Mouse (Mus musculus) B cell, adult 2 months (primary cell): ENCODE measurements around the gene Mex3d.

Experiments used
- DNase-seq, 2 experiments: peaks; one replicate each; pipeline ENCODE4 v3.0.0; 2022

Gene Mex3d

DNA sequence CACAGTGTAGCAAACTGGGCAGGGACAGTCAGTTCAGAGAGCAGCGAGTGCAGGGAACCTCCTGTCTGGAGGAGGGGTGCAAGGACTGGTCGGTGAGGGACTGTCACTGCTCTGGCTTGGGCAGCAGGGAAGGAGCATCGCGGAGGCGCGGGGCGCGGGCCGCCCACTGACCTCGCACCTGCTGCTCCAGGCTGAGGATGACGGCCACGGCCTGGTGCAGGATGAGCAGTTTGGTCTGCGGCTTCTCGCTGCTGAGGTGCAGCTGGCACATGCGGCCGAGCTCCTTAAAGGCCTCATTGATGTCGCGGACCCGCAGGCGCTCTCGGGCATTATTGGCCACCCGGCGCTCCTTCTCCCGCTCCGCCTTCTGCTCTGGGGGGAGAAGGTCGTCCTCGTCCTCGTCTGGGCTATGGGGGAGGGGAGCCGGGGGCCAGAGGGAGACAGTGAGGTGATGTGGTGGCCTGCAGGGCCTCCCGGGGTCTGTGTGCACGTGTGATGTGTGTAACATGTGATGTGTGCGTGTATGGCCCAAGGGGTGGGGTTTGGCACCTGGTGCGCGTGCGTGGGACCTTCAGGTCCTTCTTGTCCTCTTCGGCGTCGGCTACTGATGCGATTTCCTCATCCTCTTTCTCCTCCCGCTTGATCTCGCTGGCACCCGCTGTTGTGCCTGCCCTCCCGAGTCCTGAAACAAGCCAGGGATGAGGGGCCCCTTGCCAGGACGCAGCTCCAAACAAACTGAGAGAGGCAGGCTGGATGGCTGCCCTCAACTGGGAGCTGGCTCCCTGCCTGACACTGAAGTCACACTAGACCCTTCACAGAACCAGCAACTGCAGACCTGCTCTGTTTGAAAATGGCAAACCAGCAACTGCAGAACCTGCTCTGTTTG lies 25.4 kb upstream of the Mex3d start:
- no peak for DNase-seq

DNA sequence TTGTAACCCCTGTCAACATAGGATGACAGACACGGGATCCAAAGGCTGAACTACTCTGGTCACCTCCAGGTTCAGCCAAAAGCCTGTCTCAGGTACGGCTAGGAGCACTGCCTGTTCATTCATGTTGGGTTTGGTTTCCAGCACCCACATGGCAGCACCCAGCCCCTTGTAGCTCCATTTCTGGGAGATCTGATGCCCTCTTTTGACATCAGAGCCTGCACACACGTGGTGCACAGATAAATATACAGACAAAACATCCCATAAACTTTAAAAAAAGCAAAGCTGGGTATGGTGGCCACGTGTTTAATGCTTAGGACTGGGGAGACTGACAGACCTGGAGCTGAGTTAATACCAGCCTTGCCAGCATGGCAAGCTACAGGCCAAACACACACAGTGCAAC lies 20.5 kb upstream of the Mex3d start:
- no peak for DNase-seq

DNA sequence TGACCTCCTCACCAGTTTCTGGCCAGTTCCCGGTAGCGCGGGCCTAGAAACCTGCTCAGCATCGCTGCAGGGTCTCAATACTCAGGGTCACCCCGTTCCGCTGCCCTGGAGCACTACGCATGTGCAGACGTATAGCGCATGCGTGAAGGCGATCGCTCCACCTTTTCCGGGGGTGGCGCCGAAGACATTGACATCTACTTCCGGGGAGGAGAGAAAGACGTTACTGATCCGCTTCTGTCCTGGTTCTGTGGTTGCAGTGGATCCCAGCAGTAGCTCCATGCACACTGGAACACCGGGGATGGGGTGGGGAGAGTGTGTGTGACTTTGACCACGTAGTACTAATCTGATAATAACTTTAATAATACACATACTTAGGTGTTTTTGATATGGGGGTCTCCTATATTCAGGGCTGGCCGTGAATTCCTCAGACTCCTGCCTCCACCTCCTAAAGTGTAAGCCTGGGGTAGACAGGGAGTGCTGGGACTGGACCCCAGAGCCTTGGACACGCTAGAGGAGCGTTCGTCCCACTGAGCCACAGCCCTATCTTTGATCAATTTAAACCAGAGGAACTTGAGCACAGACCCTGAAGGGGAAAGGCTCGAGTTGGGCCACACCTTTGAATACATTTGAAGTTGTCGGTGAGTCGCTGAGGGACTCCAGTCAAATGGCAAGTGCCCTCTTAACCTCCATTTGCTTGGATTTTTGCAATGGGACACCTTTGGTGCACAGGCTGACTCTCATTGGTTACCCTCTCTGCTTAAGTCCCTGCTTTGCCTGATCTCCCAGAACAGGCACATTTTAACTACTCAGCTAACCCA lies 19.4 kb upstream of the Mex3d start, which contains the start of gene Uqcr11:
Uqcr11 (minus strand) TSS at position 147 of the 818 bp plus-strand sequence.
- DNase-seq, result peak; percentile 89 to 90

DNA sequence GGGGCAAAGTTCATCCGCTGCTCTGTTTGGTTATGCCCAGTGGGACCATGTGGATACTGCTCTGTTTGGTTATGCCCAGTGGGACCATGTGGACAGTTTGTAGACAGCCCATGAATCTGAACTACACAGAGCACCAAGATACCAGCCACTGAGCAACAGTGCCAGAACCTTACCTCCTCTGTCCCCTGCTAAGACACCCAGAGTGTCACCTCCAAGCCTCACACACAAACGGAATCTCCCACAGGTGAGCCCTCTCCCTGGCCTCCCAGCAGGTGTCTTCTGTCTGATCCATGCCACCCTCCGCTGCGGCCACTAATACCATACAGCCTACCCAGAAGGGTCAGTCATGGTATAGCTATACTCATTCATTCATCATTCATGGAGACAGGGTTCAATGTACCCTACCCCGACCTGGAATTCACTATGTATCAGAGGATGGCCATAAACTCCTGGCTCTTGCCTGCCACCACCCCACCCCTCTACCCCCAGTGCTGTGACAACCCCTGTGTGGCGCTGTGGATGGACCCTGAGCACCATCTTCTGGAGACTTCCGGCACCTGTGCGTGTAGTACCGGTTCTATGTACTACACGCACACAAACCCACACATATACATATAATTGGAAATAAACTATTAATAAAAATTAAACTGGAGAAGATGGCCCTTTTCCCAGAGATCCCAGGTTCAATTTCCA lies 18.2 kb upstream of the Mex3d start:
- peak; percentile 50 to 53 for DNase-seq

DNA sequence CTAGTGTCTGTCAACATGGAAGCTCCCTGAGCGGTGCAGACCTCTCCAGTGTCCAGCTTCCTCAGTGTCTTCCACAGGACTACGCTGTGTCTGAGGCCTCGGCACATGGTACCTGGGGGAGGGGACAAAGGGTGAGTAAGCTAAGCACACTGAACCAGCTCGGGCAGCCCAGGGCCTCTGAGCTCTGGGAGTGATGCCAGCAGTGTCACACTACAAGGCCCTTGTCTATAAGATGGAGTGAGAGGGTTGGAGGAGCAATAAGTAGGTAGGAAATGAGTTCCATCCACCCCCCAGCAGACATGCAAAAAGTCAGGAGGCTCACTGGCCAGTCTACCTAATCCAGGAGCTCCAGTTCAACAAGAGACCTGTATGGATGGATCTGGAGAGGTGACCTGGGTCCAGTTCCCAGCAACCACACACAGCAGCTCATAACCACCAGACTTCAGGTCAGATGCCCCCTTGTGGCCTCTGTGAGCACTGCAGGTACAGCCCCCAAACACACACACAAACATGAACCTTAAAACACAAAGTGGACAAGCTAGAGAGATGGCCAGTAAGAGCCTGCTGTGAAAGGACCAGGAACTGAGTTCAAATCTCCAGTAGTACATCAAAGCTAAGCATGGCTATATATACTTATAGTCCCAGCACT lies 15.7 kb upstream of the Mex3d start:
- peak; percentile 70 to 73 for DNase-seq

DNA sequence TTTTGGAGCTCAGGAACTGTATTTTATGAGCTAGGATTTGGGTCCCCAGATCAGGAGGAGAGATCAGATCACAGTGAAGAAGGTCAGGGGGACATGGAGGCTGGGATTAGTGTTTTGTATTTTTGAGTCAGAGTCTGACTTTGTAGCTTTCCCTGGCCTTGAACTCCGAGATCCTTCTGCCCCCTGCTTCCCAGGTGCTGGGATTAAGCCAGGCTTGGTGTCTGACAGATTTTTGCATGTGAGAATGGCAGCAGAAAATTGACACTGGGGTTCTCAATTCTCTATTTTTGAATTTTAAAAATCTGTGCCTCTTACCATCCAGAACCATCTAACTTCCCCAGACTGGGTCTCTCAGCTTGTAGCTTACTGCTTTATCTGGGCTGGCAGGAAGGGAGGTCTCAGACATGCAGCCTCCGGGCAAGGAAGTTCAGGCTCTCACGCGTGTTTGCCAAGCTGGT lies 13.3 kb upstream of the Mex3d start:
- no peak for DNase-seq

DNA sequence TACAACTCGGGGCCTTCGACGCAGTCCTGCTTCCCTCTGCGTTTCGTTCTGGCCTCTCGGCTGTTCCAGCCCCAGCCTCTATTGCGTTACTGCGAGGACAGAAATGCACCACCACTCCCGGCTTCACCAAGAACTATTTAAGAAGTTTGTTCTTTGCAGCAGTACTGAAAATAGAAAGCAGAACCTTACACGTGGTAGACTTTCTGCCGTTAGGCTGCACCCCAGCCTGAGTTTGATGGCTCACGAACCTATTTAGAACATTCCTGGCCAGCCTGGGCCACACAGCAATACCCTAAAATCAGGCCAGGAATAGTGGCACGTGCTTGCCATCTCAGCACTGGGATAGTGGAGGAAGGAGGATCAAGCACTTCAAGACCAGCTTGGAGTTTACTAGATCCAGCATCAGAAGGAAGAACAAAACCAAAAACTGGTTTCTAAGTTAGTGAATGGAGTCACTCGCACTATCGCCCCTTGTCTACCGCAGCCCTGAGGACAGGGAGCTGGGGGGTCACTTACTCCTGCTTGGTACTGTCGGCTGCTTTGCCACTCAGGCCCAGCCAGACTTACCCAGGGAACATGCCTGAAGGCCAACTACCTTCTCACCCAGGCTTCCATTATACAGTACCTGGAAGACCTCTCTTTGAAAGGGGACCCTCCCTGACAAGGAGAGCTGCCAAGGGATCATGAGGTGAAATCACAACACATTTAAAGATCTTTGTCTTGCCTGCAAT lies 12.7 kb upstream of the Mex3d start:
- no peak for DNase-seq

DNA sequence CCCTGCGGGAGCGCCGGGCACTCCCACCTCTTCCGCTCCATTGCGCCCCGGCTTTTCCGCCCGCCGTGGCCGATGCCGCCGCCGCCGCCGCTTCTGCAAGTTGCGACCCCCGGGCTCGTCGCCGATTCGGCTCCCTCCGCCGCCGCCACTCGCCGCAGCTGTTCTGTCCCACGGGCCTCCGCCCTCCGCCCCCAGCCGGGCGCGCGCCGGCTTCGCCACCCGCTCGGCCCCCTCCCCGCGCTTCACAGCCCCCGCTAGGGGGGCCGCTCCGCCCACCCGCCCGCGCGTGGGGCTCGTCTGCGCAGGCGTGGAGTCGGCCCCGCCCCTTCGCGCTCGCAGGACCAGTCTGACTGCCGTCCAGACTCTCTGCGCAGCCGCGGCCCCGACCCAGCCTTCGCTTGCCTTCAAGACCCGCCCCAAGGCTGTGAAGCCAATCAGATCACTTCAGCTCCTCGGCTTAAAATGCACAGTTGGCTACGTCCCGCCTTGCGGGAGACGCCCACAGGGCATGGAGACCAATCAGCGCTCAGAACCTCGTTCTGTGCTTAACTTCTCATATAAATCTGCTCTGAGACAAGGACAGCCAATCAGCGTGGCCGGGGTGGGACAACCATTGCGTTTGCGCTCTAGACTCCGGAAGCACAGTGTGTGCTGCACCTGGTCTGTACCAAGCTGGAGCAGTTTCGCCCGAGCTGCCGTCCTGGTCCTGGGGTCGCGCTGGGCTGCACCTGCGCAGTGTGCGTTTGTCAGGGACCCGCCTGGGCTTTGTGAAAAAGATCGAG lies 11.9 kb upstream of the Mex3d start, which contains the start of gene Mbd3:
Mbd3 (minus strand) TSS at position 360 of the 782 bp plus-strand sequence.
- DNase-seq, result peak; percentile 98 to 99

DNA sequence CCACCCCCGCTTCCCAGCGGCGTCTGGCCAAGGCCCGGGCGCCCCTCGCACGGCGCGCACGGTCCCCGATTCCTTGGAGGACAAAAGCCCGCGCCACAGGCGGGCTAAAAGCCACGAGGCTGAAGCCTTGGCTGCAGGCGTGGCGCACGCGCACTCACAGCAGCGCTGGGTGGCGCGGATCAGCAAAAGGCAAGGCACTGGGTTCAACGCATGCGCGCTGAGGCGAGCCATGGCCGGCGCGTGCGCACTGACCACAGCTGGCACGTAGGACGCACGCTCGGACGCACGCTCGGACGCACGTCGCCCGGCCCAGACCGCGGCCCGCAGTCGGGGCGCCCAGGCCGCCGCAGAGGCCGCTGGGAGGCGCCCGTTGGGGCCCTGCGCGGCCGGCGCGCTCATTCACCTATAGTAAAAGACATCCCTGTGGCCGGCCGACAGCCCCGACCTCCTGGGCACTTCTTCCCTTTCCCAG lies 11.3 kb upstream of the Mex3d start:
- peak; percentile 95 to 96 for DNase-seq

DNA sequence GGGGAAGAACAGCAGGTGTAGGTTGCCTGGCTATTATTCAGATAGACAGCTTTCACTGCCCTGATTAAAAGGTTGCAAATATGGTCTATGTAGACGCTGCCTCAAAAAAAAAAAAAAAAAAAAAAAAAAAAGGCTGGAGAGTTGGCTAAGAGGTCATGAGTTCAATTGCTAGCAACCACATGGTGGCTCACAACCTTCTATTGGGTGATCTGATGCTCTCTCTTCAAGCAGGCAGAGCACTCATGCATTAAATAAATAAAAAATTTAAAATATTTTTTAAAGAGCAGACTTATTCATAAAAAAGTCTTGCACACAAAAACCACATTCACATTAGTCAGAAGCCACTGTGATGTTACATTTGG lies 10.7 kb upstream of the Mex3d start:
- no peak for DNase-seq

DNA sequence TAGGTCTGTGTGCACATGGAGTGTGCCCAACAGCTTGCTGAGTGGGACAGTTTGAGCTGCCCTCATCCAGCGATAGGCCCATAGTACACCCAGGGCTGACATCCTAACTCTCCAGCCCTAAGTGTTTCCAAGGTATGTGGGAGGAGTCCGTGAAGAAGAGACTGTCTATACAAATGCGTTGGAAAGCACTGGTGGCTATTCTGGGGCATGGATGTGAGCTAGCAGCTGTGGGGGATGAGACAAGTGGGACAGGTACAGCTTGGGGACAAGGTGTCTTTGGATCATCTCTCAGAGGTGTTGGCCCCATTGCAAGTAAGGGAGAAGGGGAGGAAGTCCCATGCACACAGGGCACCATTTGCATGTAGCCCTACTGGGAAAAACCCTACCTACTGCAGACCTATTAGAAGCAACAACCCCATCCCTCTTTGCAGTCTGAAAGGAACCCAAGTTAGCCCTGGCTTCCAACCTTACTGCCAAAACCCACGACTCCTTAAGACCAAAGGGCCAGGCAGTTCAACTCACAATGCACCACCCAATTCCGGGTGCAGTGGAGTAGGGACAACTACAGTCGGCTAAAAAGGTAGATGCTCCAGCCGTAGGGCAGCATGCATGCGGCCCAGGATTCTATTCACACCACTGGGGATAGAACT lies 10.2 kb upstream of the Mex3d start:
- peak in 1 of 2 experiments; percentile 14 for DNase-seq

DNA sequence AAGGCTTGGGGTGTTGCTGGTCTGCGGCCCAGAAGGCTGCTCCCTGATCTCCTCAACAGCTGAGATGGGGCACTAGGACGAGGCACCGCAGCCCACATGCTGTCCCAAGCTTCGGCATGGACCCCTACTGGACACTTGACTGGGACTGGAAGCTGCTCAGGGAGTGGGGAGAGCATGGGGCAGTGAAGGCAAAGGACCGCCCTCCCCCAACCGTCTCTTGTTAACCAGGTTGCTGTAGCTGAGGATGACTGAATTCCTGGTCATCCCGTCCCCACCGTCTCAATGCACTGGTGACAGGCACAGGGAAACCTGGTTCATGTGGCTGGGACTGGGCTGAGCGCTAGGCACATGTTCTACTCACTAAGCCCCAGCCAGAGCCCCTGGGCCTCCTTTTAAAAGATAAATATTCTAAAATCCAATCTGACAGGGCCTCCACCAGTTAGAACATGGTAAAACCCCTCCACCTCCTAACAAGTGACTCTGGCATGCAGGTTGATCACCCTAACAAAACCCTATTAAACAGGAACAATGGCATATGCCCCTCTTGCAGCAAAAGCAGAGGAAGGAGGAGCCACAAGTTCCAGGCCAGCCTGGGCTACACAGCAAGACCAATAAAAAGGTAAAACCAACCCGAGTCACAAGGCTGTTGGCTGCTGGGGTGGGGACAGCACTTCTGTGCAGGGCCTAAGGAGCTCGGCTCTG lies 9.5 kb upstream of the Mex3d start:
- no peak for DNase-seq

DNA sequence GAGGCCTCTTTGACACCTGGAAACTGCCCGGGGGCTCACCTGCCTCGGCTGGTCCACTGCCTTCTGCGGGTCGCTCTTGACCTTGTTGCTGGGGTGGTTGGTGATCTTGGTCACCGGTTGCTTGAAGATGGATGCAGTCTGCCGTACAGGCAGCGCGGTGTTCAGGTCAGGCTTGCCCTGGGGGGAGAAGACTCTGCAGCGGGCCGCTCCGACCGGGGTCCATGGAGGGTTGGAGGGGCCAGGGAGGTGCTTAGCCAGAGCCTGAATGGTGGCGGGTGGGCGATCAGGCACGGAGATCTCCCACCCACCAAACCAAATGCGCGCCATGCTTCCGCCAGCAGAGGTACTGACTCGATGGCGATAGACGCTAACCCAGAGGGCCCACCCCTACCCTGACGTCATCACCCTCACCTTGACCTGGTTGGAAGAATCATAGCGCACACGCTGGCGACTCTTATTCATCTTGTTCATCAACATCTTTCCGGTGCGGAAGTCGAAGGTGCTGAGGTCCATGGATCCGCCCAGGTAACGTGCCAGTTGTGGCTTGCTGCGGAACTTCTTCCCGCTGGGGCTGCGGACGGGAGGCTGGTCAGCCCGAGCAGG lies 7.7 kb upstream of the Mex3d start:
- no peak for DNase-seq

DNA sequence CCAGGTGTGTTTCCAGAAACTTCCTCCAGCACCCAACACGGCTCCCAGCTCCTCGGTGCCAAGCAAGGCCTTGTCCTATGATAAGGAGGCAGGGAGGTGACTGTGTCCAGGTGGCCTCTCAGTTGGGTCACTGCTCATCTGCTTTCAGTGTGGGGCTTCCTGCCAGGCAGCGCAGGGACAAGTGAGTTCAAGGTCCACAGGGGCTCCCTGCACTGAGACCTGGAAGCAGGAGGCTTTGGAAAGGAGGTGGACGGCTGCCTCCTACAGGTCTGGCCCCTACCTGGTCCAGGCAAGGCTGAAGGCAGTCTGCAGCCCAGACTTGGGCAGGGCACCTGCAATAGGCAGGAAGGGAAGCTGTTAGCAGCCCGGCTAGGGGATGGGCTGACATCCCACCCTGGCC lies 5.2 kb upstream of the Mex3d start:
- DNase-seq, result no peak

DNA sequence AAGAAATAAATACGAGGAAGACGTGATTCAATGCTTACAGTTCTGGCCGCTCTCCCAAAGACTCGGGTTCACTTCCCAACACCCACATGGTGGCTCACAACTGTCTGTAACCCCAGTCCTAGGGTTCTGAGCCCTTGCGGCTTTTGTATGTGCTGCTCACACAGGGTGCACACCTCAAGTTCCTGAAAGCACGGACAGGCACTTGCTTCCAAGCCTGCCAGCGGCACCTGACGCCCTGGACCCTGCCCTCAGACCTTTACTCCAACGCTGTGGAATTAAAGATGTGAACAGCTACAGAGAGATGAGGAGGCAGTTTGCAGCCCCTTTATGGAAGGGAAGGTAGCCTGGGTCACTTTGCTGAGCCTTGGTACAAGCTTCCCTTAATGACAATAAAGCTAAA lies 3.2 kb upstream of the Mex3d start:
- DNase-seq, result no peak

DNA sequence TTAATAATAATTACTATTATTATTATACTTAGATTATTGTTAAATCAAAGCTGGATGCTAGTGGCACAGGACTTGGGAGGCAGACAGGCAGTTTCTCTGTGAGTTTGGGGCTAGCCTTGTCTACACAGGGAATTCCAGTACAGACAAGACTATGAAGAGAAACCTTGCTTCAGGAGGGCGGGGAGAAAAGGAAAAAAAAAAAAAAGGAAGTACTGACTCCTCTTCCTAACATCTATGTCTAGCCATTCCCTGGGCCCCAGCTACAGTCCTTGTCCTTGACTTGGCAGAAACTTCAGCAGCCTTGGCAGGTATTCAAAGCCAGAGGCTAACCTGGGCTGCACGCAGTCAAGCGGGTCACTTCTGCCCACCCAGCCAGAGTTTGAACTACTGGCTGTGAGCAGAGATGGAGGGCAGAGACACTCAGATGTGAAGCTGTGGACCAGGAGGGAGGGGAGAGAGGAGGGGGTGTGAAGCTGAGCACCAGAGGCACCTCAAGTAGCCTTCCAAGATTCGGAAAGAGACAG lies 1.8 kb upstream of the Mex3d start:
- DNase-seq, result no peak

DNA sequence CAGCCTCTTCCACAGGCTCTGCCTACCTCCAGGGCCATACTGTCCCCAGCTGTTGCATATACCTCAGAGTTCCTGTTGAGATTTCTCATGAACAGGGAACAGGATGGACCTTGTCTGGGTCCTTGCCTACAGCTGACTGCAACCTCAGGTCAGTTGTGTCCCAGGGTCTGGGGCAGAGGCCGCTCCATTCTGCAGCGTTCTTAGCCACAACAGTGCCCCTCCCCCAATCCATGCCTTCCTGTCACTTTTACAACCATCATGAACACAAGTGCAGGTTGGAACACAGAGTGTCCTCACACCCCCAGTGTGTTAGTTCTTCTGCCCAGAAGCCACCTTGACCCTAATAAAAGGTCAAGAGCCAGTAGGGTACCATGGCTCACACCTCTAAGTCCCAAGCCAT lies 1.3 kb upstream of the Mex3d start:
- no peak for DNase-seq

DNA sequence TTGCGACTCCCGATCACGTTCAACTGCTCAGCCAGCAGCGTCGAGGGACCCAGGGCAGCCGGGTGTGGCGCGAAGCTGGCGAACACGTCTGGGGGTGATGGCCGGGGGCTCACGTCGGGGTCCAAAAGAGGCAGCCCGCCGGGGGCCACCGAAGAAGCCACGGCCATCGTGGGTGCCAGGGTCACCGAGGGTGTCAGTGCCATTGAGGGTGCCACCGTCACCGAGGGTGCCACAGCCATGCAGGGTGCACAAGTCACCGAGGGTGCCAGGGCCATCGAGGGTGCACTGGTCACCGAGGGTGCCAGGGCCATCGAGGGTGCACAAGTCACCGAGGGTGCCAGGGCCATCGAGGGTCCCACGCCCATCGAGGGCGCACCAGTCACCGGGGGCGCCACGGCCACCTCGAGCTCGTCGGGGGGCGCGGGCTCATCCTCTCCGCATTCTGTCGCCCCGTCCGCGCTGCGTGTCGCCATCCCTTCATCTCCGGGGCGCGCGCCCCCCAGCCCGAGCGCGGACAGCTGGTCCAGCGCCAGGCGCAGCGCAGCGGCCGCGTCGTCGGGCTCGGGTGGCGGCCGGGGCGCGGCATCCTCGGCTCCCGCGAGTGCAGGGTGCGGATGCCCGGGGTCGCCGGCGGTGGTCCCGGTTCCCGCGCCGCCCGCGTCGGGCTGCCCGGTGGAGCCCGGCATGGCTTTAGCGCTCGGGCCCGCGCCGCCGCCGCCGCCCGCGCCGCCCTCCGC lies 556 bp downstream of the Mex3d start:
- DNase-seq, result peak; percentile 28 to 33
